Mouse (Mus musculus) brain, adult 2 months (tissue): ENCODE results near the gene Nfam1.
A peak's percentile ranks its signal among the peaks of the same experiment; 100 is the strongest.

Source experiments
- DNase-seq: peaks from one replicate; pipeline ENCODE4 v3.0.0; 2011; ENCODE audit warnings: low read depth, low spot score

Nfam1 gene

DNA sequence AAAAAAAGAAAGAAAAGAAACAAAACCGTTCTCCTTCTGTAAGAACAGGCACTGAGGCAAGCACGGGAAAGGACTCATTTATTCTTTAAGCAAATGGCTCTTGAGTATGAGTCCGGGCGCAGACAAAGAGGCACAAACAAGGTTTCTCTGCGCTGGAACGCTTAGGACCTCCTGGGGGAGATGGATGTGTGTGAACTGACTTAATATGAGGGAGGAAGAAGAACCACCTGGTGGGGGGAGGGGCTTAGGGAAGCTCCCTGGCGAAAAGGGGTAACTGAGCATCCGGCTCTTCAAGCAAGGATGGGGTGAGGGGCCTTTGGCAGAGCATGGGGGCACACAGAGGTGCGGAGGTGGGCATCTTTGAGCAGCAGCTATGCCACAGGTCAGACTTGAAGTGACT is 40.2 kb downstream of the Nfam1 start:
- DNase-seq, result no peak

DNA sequence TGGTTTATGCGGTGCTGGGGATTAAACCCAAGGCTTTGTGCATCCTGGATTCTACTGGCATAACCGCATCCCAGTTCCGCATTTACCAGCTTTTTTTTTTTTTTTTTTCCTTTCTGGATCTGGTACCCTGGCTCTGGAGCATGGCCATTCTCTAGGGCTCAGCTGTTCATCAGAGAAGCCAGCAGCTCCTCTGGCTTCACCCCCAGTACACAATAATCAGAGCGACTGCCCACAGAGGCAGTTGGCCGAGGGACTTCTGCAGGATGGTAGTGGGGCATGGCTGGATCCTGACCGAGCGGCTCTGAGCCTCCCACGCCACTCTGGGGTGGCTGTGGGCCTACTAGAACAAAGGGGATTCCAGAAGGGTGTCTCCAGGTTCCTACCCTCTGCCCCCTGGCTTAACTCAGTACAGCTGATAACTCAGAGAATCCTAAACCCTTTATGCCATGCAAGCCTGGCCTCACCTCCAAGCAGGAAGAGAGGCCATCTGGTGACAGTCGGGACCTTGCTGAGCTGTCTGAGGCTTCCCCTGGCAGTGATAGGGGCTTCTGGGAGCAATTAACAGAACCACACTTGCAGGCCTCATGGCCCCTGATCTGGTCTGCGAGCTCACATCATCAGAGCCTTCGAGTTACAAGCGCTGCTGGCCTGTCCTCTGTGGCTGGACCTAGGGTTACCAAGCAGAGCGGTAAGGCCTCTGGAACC is 40.9 kb downstream of the Nfam1 start:
- peak; percentile 72 for DNase-seq

DNA sequence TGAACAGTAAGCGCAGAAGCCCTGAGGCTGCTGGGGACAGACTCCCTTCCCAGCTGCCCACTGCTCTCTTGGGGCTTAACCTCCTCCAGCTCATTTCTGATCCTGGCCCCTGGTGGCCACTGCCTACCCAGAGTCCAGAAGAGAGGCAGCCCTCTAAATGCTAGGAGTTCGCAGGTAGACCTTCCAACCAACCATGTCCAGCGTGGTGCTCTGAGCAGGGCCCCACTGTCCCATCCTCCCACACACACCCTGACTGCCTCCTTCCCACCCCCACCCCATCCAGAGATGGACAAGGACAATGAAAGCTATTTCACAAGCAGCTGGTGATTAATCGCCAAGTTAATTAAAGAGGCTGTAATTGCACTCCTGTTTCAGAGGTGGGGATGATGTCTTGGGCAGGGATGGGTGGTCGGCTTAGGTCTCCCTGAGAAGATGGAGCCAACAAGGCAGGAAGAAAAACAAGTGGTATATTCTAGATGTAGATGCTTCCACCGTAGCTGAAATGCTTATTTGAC is 43.9 kb downstream of the Nfam1 start:
- no peak for DNase-seq

DNA sequence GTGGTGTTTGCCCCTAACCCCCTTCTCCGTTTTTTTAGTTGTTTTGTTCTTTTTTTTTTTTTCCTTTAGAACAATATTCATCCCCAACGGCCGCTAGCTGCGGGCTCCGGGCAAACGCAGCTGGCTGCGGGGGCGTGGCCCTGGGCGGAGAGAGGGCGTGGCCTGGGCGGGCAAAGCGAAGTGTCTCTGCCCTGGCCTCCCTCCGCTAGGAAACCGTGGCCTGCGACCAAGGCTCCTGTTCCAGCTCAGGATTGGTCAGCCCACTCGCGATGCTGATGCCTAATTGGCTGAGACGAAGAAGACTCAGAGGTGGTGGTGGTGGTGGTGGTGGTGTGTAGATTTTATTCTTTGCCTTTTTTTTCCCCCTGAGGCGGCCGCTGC is 45.4 kb downstream of the Nfam1 start, which contains the start of gene Tcf20:
Tcf20 (minus strand) TSS at position 141 of the 381 bp plus-strand sequence.
- peak; percentile 97 for DNase-seq

DNA sequence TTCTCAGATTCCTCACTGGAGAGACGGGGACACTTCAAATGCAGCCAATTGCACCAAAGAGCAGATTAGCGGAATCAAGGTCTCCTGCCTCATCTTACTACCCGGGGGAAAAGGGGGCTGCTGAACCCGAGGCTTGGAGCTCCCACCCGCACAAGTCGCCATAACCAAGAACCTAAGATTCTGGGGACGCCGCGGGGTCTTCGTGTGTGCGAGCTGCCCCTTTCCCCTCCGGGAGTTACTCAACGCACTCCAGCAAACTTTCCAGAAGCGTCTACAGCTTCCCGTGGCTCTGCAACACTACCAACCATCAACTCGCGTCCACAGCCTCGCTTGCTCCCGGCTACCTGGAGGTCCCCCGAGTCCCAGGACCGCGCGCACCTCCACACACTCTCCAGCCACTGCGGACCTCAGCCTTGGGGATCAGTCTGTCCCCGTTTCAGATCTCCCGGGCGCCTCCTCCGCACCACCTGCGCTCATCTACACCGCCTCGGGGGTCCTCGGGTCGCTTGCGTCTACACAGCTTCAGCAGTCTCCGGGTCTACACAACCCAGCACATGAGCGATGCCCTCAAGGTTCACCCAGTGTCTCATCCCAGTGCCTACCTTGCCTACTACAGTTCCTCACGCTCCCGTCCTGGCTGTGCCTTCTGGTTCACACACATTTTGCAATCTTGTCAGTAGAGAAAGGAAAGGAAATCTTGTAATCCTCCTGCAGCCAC is 45.9 kb downstream of the Nfam1 start:
- peak; percentile 30 for DNase-seq

DNA sequence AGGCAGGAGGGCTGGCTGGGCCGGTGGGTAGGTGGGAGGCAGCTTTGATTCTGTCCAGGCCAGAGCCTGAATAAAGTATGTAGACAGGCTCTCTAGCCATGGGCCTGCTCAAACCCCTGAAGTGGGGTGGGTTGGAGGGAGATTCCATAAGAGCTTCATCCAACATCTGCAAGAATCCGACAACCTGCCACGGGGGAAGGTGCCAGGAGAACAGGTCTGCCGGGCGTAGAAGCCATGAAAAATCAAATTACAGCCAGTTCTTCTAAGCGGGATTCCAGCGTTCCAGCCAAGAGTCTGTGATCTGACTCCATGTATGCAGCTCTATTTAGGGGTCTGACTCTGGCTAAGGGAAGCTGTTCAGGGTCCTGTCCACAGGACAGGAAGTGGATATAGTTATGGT is 48.5 kb downstream of the Nfam1 start:
- no peak for DNase-seq

DNA sequence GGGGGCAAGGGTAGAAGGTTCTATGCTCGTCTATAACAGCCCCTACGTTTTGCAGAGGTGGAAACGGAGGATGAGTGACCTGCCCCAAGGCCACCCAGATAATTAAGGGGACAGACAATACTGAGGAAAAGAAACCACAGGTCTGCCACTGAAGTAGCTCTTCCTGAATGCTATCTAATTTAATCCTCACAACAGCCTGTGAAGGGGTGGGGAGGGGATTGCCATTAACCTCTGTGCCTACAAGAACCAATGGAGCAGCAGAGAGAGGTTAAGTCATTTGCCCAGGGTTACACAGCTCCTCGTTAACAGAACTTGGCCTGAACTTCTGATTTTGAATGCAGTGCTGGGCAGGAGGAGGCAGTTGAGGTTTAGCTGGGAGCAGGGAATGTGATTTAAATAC is 49.0 kb downstream of the Nfam1 start:
- no peak for DNase-seq

DNA sequence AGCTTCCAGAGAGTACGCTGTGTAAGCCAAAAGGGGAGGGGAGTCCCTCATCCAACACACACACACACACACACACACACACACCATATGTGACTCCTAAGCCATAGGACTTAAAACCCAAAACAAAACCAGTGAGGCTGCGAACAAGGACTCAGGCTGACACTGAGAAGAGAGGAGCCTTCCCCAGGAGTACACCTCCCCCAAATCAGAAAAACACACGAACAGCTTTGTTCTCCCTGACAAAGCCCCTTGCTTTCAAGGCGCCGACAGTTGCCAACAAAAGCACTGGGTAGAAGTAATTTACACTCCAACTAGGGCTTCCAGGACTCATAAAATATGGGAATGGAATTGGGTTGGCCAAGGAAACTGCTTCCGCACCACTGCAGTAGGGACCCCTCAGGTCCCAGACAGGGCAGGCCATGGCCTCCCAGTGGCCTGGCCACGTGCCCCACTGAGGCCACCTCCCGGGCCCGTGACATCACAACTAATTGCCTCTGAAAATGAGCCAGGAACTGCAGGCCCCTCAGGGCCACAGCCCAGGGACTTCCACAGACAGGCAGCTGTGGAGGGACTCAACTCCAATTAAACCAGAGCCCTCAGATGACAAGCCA is 49.6 kb downstream of the Nfam1 start:
- DNase-seq, result peak; percentile 37

DNA sequence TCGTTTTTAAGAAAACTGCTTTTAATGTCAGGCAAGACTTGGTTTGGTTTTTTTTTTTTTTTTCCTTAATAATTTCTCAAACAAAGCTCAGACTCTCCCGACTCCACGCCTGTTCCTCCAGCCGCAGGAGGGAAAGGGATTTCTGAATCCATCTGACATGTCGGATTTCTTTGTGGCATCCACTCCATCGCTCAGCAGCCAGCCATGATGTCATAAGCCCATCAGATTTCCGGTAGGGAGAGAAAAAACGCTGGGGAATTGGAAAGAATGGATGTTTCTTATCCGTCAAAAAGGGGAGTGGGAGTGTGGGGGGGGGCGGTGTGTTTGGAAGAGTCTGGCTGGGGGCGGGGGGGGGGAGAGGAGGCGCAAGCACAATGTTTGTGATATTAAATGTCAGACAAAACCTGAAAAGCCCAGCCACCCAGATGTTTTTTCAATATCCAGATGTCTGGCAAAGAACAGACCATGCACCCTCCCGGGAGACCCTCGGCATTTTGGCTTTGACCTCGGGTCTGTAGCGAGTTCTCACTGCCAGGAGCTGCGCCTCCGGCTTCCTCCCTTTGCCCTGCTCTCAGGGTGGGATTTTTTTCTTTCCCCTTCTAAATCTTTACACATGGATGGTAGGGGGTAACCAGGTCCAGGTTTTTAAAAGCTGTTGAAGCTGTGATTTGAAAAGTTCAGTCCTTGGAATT is 50.2 kb downstream of the Nfam1 start:
- peak; percentile 41 for DNase-seq

DNA sequence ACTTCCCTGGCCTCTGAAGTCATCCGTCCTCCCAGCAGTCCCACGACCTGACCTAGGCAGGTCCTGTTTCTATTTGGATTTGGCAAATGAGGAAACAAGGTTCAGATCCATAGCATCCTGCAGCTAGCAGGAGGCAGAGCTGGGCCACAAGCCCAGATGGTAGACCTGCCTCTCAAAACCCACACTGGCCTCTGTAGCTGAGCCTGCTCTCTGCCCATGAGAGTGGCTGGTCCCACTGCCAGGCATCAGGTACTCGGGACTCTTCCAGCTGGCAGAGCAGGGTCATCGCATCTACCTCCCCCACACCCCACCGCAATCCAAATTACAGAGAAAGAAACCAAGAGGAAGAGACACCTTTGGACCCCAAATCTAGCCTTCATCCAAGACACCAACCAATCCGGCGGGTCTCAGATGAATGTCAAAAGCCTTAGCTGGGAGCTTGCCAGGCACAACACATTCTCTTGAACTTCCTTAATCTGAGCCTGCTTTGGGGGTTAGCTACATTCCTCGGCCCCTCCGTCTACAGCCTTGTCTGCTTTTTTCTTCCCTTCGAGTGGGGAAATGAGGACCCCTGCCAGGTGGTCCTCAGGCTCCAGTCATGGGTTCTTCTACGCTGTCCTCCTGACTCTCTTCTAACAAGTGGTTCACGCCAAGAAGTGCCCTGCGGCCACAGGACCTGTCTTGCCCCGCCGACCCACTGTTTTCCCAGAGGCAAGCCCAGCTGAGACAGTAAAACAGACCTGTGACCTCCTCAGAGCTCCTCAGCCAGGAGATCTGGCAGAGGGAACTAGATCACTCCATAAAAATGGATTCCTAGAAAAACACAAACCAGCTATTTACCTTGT is 51.2 kb downstream of the Nfam1 start:
- DNase-seq, result peak; percentile 41

DNA sequence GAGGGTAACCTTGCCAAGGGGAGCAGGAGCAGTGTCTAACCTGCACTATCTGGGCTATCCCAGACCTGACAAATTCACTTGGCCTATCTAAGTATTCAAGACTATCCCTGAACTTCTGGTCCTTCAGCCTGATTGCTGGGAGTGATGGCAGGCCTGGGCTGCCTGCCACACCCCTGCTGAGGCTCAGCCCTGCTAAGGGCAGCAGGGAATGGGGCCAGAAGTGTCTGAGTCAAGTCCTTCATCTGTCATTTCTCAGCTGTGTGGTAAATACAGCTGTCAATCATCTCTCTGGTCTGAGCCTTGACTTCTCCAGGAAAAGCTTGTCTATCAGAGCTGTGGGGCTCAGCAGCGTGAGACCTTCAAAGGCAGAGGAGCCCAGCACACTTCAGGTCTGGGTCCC is 53.6 kb downstream of the Nfam1 start:
- no peak for DNase-seq

DNA sequence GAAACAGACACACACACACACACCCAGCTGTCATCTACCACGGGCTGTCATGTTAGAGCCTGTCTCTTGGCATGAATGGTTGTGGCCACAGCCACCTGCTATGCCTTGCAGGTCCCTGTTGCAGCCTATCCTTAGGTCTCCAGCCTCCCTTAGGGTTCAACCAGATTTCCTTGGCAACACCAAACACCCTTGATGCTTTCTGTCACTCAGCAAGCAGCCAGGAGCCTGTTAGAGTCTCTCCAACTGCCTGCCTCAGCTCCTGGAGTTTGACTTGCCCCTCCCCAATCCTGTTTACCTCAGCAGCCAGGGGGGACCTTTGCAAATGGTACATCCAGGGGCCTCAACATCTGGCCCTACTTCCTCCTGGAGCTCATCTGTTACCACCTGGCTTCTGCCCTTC is 58.6 kb downstream of the Nfam1 start:
- no peak for DNase-seq

DNA sequence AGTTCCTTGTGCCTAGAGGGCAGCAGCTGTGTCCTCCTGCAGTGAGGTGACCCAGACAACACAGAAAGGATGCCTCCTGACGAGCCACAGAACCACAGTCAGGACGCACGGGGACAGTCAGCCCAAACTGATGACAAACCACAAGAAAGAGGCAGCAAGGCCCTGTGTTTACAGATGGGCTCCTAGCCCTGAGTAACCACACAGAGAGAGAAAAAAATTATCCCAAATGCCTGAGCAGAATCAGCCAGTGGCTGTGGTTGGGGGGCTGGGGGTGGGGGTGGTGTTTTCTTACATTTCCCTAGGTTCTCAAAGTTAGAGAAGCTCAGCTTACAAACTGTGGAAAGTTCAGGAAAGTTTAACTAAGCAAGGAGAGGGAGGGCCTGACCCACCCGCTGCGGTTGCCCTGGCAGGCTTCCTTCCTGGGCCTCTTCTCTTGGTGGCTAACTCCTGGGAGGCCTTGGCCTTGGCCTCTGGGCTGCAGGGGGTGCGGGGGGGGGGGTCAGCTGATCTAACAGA is 63.8 kb downstream of the Nfam1 start:
- no peak for DNase-seq

DNA sequence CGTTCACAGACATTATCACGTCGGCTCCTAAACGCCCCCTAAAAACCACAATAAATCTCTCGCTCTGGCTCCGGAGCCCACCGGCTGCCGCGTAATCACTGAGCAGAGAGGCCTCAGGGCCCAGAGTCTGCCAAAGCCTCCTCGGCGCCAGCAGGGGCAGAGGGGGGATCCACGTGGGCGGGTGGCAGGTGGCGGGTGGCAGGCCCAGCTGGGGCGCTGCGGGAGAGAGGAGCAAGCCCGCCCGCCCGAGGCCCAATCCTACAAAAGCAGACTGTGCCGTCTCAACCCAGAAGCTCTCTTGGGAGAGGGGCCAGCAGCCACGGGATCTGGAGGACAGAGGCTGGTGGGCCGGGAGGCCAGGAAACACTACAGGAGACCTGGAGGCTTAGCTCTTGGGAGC is 64.7 kb downstream of the Nfam1 start:
- peak; percentile 86 for DNase-seq

DNA sequence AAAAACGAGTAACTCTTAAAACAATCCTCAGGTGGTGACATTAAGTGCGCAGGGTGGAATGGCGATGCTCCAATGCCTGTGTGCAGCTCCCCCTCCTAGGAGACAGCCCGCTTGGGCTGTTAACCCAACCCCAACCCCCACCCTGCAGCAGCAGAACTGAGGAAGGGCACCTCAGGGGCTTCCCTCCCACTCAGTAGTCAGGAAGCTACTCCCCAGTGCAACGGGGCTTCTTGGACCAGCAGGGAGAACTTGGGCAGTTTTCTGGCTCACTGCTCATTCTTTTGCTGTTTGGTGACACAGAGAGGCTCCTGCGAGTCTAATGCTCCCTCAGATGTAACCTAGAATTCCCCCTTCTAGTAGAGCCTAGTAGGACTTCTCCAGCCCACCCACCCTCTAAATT is 65.2 kb downstream of the Nfam1 start:
- DNase-seq, result no peak

DNA sequence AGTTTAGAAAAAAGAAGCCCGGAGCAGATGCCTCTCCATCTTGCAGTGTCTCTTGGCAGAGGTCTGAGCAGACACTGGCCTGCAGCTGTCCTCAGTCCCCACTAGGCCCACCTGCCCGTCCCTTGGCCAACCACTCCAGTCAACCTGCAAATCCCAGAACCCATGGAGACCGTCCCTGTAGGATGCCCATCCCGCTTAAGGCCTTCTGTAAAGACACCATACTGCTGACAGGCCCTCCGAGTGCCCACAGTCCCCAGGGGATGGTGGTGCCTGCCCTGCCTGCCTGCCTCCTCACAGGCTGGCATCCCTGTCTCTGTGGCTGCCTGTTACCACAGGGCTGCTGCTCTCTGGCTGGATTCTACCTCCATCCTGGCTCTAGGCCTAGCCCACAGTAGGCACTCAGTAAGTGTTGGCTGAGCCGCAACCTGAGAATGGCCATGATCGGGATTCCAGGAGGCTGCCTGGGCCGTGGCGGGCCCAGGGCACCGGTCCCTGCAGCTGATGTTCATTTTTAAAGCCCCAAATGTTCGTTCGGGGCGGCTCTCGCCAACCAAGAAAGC is 68.8 kb downstream of the Nfam1 start:
- peak; percentile 75 for DNase-seq

DNA sequence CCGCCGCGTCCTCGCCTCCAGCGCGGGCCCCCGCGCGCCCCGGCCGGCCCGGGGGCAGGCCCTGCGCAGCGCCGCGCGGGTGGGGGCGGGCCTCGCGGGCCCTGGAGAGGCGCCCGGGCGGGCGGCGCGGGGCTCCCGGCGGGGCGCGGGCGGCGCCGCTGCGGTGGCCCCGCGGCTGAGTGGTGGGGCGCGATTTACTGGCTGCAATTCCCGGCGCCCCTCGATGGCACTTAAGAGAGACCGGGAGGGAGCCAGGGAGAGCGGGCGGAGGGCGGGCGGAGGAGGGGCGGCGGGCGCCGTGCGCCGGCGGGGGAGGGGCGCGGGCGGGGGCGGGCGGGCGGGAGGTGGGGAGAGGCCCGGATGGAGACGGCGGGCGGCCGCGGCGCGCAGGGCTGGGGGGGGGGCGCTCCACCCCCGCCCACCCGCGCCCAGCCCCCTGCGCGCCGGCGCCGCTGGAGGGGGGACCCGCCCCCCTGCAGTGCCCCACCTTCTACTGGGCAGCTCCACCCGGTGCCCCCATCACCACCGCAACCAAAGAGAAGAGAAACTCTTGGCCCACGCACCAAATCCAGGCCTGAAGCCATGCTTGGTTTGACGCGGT is 69.5 kb downstream of the Nfam1 start:
- DNase-seq, result no peak

DNA sequence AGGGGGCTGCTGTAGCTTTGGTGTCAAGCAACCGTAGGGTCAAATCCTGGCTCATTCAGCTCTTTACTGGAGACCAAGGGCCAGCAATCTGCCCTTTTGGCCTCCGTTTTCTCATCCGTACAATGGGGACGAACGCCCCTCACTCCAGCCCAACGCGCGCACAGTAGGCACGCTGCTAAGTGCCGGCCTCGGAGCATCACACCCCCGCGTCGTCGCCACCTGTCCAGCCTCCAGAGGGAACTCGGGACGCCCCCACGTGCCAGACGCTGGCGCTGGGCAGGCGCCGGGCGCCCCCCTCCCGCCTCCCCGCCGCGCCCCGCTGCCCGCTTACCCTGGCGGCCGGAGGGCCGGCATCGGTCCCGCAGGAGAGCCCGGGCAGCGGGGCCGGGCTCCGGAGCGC is 70.0 kb downstream of the Nfam1 start:
- DNase-seq, result no peak

DNA sequence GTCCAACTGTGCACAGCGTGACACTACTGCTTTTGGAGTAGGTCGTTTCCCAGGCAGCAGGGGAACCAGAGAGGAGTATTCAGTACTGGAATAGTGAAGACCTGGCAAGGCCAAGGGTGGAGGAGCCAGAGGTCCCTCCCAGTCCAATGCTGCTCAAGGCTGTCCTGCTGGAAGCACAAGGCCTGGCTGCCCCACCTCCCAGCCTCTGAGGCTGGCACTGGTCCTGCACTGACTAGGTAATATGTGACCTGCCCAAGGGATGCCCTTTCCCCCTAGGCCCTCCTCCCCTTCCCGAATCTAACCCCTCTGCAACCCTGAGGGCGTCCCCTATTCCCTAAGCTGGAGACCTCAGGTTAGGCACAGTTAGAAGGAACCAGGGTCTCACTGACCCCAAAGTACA is 70.6 kb downstream of the Nfam1 start:
- no peak for DNase-seq
